Mouse (Mus musculus): ENCODE measurements at regions not wholly inside any gene's neighbourhood (a gene's known extent, or its start where the extent isn't known, plus 50 kb on each side); places are given as distances from the start of the nearest gene placed in this dataset.

DNA sequence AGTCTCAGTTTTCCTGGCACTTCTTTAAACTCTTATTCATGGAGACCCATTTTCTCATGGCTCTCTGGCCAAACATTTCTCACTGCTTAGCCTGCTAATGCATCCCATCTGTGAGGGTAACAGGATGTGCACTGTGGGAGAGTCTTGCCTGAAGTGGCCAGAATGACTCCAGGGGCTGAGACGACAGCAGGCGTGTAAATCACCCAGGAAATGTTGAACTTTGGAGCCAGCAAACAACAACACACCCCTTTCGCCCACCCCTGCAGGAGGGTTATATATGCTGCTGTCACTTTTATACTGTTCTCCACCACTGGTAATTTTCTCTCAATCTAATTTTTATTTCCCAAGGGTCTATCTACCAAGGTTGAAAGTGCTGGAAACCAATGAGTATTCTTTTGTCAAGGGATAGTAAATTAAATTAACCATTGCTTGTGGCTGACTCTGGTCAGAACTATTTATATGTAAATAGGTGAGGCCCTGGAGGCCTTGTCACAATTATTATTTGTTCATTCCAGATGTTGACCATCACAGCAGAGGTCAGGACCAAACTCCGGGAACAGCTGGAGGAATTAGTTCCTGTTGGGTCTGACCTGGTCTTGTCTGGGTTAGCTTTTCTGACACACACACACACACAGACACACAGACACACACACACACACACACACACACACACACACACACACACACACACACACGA, 378.2 kb downstream of the Nucb2 start:
- DNase-seq: peak in 1 of 2 experiments; percentile 3

DNA sequence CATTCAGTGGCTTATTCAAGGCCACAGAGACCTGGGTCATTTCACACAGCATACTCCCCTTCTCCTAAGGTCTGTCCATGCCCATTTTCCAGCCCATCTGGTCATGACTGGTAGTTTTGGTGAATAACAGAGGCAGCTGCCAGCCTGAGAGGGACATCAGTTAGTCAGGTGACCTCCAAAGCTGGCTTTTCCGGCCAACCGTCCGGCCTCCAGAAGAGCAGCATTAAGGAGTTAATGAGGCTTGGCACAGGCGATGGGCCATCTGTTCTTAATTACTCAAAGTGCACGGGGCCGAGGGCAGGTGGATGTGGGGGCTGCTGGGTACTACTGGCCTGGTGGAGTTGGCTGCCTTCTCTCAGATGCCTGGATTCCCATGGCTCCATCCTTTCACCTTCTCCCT, 389.7 kb downstream of the Nucb2 start:
- DNase-seq: no peak

DNA sequence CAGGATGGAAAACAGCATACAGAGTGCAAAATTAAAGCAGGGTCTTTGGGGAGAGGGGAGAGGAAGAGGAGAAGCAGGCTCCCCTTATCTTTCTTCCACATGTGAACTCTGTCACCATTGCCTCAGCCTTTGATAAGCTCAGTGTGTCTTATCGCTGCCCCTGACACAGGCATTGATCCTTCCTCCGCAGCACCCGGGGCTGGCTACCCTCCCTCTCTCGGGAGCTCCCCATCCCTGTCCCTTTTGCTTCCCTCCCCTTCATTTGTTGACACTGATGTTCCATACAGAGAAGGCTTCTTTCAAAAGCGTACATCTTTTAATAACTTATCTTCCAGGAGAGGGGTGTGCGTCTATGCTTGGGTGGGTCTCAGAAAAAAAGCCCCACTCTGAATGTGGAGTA, 411.6 kb downstream of the Nucb2 start:
- DNase-seq: no peak

DNA sequence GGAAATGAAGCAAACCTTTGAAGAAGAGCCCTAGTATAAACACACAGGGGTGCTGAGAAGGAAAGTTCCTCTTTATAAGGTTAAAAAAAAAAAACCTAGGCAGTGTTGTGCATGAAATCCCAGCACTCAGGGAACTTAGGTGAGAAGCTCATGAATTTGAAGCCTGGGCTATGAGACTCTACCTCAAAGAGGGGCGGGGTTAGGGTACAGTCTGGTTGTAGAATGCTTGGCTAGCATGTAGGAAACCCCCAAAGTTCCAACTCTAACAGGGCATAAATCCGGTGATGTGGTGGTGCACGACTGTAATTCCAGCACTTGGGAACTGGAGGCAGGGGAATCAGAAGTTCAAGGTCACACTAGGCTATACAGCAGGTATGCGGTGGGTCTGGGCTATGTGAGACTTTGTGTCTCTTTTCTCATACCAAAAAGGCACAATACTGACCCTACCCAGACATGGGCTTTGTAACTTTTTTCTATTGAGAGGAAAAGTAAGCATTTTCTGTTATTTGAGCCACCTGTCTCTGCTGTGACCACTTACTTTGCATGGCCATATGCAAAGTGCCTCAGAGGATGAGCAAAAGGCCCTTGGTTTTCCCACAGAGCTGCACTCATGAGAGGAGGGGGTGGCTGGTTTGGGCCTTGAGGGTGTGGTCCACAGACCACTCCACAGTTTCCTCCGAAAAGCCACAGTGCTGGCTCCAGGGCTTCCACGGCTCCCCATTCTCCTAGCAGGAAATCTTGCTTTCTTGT, 413.9 kb downstream of the Nucb2 start:
- DNase-seq: no peak

DNA sequence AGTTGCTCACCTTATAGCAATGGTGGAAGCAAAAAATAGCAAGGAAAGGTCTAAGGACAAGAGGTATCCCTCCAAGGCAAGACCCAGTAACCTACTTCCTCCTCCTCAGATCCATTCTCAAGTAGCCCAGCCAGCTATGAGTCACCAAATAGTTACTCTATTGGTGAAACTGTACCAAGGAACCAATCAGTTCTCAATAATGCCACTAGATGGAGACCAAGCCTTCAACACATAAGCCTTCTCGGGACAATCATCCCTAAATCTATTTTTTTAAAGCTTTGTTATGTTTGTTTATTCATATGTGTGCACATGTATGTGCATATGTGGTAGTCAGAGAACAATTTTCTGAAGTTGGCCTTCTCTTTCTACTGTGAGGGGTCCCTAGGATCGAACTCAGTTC, 434.3 kb upstream of the Xylt1 start:
- no peak for DNase-seq

DNA sequence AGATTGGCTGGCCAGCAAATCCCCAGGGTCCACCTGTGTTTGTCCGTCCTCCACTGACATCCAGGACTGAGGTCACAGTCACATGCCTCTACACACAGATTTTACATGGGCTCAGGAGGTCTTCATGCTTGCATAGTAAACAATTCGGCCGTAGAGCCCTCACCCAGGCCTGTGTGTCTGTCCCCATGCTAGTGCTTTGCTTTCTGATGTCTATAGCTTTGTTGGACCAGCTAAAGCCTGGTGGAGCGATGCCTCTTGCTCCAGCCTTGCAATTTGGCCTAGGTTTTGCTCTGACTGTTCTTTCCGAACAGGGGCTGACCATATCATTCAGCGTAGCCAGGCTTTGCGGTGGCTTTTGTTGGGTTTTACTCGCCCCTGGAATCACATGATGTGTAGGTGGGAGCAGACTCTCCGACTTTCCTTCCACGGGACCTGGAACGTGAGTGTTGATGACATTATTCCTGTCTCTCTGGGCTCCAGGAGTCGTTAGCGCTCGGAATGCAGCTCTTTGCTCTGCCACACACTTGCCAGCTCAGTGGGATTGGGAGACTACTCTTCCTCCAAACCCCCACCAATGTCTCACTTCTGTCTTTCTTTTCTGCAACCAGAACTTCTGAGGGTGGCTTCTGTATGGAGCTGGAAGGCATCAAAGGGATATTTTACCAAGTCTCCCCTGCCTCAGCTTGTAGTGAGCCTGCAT, 421.4 kb upstream of the Xylt1 start:
- DNase-seq: no peak

DNA sequence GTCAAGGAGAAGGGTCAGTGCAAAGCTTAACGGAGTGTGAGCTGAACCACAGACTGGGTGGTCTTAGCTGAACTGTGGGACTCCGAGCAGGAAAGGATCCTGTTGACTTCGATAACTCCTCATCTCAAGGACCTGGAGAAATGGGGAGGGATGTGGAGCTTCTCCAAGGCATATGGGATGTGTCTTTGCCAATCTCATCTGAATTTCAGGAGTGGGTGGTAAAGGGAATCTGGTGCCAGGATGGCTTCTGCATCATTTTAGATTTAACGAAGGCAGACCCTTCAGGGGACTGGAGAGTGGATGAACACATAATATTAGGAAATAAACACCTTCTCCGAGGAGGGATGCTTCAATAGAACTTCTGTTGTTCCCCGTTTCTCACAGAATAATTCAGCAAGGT, 416.9 kb upstream of the Xylt1 start:
- no peak for DNase-seq

DNA sequence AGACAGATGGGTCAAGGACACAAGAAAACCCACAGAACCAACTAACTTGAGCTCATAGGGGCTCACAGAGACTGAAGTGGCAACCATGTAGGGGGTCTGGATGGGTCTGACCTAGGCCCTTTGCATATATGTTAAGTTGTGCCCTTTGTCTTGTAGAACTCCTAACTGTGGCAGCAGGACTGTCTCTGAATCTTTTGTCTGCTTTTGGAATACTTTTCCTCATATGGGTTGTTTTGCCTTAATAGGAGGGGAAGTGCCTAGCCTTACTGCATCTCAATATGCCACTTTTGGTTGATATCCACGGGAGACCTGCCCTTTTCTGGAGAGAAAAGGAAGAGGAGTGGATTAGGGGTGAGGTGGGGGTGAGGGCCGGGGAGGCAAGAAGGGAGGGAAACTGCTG, 389.4 kb upstream of the Xylt1 start:
- no peak for DNase-seq

DNA sequence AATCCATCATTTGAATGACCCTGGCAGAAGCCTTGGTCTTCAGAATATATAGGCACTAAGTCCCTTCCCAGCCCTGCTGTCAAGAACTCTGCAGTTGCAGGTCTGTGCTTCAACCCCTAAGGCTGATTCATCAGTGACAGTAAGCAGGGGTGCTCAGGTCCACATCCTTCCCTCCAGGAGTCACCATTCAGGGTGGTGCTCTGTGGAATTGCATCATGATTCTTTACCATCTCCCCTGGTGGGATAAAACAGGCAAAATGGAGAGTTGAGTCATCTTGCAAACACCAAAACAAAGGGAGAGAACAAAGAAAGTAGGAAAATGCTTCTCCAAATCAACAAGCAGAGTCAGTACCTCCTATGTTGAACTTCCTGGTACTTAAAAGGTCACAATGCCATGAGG, 388.6 kb upstream of the Xylt1 start:
- no peak for DNase-seq

DNA sequence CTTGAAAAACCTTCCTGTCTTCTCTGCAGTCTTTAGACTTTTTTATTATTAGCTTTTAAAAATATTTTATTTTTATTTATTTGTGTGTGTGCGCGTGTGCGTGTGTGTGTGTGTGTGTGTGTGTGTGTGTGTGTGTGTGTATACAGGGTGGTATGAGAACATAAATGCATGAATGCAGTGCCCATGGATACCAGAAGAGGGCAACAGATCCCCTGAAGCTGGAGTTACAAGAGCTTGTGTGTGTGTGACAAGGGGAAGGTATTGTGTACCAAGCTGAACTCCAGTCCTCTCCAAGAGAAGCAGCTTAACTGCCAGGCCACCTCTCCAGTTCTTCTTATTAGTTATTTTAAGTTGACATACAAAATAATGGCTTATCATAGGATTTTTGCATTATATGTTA, 385.0 kb upstream of the Xylt1 start:
- DNase-seq: no peak

DNA sequence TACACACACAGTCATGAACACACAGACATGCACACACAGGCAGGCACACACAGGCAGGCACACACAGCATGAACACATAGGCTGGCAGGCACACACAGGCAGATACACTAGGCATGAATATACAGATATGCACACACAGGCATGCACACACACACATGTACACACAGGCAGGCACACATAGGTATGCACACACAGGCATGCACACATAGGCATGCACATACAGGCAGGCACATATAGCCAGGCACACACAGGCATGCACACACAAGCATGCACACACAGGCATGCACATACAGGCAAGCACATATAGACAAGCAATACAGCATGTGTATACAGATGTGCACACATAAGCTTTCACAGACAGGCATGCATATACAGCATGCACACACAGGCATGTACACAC, 377.6 kb upstream of the Xylt1 start:
- no peak for DNase-seq

DNA sequence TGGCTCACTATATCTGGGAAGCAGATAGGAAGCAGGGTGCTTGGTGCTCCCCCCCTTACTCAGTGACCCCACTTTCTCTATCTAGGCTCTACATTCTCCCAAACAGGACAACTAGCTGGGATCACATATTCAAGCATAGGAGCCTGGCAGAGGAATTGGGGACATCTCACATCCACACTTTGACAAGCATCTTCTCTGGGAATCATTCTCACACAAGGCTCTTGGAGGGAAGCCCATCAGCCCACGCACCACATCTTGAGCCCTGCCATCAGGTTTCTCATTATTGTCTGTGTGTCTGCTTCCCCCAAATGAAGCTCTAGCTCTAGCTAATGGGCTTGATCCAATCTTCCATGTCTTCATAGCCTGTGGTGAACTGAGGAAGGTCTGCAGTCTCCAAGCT, 362.4 kb upstream of the Xylt1 start:
- no peak for DNase-seq

DNA sequence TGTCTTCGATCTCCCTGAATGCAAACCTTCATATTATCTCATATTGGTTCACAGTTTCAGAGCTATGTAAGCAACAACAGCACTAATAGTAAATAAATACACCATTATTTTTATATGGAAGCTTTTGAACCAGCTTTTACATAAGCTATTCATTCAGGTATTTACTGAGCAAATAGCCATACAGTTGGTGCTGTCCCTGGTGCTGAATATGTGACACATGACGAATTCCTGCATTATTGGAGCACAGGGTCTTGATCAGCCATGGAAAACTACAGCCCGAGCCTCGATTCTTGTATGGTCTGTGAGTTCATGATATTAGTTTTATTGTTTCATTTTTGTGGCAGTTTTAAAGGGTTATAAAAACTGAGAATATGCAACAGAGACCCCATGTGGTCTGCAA, 359.1 kb upstream of the Xylt1 start:
- peak; percentile 1 to 25 for DNase-seq

DNA sequence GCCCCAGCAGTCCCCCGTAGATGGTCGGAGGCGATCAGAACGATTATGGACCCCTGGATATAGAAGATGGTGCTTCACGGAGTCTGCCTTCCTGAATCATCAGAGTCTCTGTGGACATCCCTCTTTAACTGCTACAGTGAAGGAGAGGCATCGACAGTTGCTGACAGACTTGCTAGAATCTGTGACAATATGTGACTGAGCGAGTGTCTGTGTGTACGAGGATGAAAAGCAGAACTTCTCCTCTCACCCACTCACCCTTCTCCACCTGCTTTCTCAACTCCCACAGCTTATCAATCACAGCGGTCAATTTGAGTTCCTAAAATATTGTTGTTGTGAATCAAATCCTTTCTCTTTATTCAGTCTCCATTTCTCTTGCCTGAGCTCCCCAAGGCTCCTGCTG, 335.9 kb upstream of the Xylt1 start:
- no peak for DNase-seq

DNA sequence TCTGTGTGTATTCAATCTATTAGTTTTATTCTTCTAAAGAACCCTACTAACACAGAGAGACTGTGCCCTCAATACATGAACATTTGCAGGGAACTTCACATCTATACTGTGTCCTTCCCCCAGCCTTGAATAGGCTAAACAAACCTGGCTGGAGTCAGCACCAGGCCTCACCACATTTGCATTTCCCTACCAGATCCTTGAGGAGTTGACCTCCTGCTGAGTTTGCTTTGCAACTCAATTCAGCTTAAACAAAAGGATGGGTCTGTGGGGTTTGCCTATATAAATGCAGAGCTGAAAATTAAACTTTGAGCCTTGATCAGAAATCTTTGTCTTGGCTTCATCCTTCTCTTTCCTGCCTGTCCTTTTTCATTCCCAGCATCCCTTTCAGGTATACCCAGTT, 331.5 kb upstream of the Xylt1 start:
- DNase-seq: no peak

DNA sequence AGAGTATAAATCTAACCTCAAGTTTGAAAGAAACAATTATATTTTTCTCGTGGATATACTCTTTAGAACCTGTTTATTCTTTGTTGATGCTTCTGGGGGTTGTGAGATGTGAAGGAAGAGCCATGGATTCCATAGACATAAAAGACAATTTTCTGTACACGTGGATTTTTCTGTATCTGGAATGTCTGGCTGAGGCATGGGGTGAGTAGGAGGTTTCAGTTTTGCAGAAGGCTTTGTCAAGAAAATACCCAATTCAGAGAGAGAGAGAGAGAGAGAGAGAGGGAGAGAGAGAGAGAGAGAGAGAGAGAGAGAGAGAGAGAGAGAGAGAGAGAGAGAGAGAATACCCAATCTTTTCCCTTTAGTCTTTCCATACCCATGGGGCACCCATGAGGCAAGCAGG, 315.0 kb upstream of the Xylt1 start:
- DNase-seq: no peak

DNA sequence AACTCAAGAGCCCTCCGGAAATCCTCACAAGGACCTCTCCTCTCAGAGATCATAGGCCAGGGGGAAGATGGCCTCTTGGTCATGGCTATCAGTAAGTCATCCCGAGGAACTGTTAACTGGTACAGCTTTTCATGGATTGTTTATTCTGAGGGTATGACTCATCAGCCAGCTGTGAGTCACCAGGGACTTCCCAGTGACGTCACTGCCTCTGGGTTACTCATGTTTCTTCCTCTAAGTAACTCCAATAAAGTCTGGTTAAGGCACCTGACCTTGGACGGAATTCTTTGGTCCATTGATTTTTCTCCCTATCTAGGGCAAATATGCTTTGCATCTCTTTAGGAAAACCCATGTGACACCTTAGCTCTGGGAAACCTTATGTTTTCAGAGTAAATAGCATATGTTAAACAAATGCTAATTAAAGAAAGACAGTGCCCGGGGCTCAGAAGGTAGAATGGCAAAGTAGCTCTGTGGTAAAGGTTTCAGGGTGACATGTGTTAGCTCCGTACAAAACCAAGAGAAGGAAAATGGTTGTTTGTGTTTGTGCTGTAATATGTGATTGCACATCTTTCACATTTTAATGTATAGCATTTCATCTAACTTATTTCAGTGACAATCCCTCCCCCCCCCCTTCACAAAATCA, 289.7 kb upstream of the Xylt1 start:
- peak; percentile 7 to 36 for DNase-seq

DNA sequence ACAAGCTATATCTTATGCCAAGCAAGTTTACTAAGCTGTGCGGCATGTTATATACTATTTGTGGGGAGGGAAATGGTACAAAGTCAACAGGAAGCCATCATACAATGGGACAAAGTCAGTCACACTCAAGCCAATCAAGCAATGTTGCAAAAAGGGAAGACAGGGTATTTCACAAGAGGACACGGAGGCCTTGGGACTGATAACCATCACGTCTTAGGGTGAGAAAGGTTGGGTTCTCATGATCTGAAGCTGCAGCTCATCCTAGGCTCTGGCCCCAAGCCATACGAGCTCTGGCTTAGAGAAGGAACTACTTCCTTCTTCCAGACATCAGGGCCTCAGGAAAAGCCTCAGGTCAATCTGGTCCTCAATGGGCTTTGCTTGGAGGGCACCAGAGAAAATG, 287.9 kb upstream of the Xylt1 start:
- no peak for DNase-seq

DNA sequence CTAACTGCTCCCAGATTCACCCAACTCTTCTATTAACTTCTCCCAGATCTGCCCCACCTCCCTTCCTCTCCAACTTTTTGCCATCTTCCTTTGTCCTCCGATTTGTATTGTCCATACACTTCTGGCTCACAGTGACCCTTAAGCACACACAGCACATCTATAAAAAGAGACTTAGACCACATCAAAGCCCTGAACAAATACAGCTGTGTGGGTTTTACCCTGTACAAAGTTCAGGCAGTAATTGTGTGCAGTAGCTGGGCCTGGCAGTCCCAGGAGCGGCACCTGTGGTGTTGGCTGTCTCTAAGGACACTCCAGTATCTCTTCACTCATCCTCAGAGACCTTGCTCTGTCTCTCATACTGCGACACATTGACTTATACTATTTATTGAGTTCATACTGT, 283.2 kb upstream of the Xylt1 start:
- DNase-seq: no peak

DNA sequence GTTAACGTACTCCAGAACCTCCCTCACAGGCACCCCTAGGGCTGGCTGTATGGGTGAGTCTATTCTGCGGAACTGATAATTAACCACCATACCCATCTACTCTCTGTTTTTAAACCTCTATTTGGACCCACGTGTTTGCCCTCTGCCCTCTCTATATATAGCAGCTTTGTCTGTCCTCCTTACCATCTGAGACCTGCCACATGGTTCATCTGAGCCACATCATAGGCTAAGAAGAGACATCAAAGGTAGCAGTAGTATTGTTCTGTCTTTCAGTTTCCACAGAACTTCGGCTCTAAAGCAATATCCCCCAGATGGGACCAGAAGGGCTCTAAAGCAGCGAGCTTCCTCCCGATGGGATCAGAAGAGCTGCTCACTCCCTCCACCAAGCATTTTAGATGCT, 281.7 kb upstream of the Xylt1 start:
- no peak for DNase-seq

DNA sequence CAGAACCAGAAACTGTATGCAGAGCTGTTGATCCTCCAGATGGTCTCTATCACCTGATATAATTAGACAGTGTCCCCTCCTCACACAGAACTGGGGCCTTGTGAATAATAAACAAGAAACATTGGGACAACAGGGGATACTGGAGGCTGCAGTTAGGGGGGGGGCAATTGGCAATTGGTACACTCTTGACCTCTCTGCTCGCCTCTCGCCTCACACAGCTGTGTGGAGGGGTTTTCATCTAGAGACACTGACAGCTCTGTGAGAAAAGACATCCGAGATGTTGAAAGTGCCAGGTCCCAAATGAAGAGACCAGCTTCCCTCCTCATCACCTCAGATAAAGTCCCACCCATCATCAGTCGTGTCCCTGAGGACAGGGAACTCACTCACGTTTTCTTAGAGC, 277.7 kb upstream of the Xylt1 start:
- DNase-seq: no peak

DNA sequence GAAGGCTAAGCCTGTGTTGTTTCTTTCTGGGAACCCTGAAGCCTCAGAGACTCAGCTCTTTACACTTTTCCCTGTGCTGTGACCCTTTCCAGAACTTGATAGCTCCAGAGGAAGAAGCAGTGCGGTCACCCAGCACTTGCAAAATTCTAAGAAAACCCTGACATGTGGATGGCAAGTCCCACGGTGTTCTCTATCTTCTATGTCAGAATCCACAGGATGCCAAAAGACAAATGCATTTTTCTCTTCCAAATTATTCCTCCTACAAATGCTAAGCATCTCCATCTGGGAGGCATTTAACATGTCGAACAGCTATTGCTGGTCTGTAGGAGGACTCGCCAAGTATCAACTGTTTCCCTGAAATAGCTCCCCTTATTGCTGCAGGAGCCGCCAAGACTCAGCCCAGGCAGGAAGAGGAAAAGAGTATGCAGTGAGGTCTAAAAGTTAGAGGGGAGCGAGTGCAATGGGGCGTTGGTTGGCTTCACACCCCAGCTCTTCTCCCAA, 274.0 kb upstream of the Xylt1 start:
- no peak for DNase-seq

DNA sequence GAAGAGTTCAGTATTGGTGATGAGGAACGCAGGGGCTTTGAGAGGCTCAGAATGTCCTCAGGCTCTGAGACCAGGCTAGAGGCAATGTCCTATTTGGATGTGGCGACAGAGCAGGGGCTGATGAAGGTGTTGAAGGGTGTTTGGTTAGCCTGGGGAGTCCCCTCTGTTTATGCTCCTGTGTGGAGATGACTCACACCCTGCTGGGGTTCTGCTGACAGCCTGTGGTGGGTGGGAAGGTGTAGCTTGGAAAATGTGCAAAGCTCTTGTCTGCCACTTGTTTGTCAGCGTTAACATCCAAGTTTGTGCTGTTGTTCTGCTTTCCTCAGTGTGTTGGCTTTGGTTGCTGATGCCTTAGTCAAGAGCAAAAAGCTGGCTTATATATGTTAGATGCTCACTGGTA, 272.4 kb upstream of the Xylt1 start:
- DNase-seq: no peak

DNA sequence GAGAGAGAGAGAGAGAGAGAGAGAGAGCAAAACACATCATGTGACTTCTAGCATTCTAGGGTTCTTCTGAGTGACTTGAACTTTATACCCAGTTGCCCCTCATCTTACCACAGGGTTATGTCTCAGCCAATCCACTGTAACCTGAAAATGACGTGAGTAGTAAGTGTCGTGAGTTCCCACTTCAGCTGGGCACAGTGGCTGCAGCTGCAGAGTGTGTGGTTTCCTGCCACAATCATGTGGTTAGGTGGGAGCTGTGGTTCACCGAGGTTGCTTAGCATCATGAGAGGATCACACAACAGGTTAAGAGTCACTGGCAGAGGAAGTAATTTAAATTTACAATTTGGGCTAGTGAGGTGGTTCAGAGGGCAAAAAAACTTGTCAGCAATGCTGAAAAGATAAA, 253.1 kb upstream of the Xylt1 start:
- DNase-seq: no peak

Measured in kidney, adult 8-10 months (tissue).